Mouse (Mus musculus) kidney, adult 18-20 months (tissue): Measurements from ENCODE around the gene Catip.

Source experiments
- DNase-seq: peaks from one replicate; pipeline ENCODE4 v3.0.0; 2021

Gene Catip

GRCm38 (mm10) chr1:74404206-74404605 lies 42.3 kb downstream of the Catip start:
- DNase-seq: no peak

GRCm38 (mm10) chr1:74408589-74409504 lies 46.9 kb downstream of the Catip start, which contains the start of gene Vil1:
Vil1 (plus strand) TSS chr1:74409376.
- no peak for DNase-seq

GRCm38 (mm10) chr1:74411753-74412325 lies 49.9 kb downstream of the Catip start:
- DNase-seq: no peak

- DNase-seq: no peak
These were observed 50.8 kb downstream of the Catip start for GRCm38 (mm10) chr1:74412711-74413110.

- DNase-seq: peak; percentile 63
These were observed 53.2 kb downstream of the Catip start for GRCm38 (mm10) chr1:74415143-74415542.
